Mouse (Mus musculus) midbrain, postnatal 0 days (tissue): ENCODE measurements around the gene 4921507P07Rik. TPM values are rescaled to one million over a fixed set of nuclear protein-coding genes. Genes with fewer than 3 reads are reported as not detected.

Experiments
- ATAC-seq: fragments of 200-750 bp; cut with Nextera tagmentation; 2 replicates; pipeline ENCODE4 v1.8.0; 2017; ENCODE audit warnings: moderate number of reproducible peaks, mild to moderate bottlenecking, moderate TSS enrichment, moderate library complexity; ENCODE audit not compliant: low FRiP score
- DNase-seq: peaks from one replicate; pipeline ENCODE4 v3.0.0-alpha.2; 2015; ENCODE audit warnings: low spot score
- H3K27ac ChIP-seq: fragments of 300-500 bp; sonication (generic); 2 replicates; pipeline ENCODE4 v1.5.1; 2014; ENCODE audit warnings: low read depth, mild to moderate bottlenecking, low read length, mixed read lengths
- H3K27me3 ChIP-seq: fragments of 300-500 bp; sonication (generic); 2 replicates; pipeline ENCODE4 v1.6.1; 2014; ENCODE audit warnings: low read length, control low read depth, mixed read lengths; ENCODE audit not compliant: insufficient read depth
- H3K36me3 ChIP-seq: fragments of 300-500 bp; sonication (generic); 2 replicates; pipeline ENCODE4 v1.6.1; 2014; ENCODE audit warnings: low read length, control low read depth, mixed read lengths; ENCODE audit not compliant: insufficient read depth
- H3K4me1 ChIP-seq: fragments of 300-500 bp; sonication (generic); 2 replicates; pipeline ENCODE4 v1.6.1; 2014; ENCODE audit warnings: mild to moderate bottlenecking, control low read depth, antibody characterized with exemption, low read length, mixed read lengths; ENCODE audit not compliant: insufficient read depth
- H3K4me2 ChIP-seq: fragments of 300-500 bp; sonication (generic); 2 replicates; pipeline ENCODE4 v1.6.1; 2014; ENCODE audit warnings: low read depth, mild to moderate bottlenecking, low read length, mixed read lengths; ENCODE audit not compliant: poor library complexity, severe bottlenecking
- H3K4me3 ChIP-seq: fragments of 300-500 bp; sonication (generic); 2 replicates; pipeline ENCODE4 v1.5.1; 2014; ENCODE audit warnings: low read depth, mild to moderate bottlenecking, low read length, moderate library complexity
- H3K9ac ChIP-seq: fragments of 300-500 bp; sonication (generic); replicated peaks from 2 replicates; pipeline ENCODE4 v1.6.1; 2014; ENCODE audit warnings: mild to moderate bottlenecking, low read length, moderate library complexity, mixed read lengths; ENCODE audit not compliant: poor library complexity, severe bottlenecking
- H3K9me3 ChIP-seq: fragments of 300-500 bp; sonication (generic); 2 replicates; pipeline ENCODE4 v1.6.1; 2016; ENCODE audit warnings: low read length, control low read depth
- CTCF ChIP-seq: IDR thresholded peaks from 2 replicates; pipeline ENCODE4 v1.5.1; 2016; ENCODE audit warnings: antibody characterized with exemption, mild to moderate bottlenecking
- WGBS: fragments of 180-500 bp; shearing (Covaris S2); extraction: QIAGEN DNeasy Blood & Tissue Kit; methylation state at CpG from one replicate; pipeline ENCODE4 v1.1.7; 2014; 5-methylcytosine and 5-hydroxymethylcytosine counted together
- polyA plus RNA-seq: library from polyadenylated mRNA; unstranded; fragments of >200 nt; fragmentation: Nextera tagmentation; extraction: Ambion mirVana; gene quantifications from 2 replicates; pipeline ENCODE4 v1.2.1, GENCODE M21; 2015
- total RNA-seq: library from RNA; depleted of rRNA; stranded (reverse); fragments of >200 nt; gene quantifications from 2 replicates; pipeline ENCODE4 v1.2.3, GENCODE M21; 2014

4921507P07Rik gene
- total and polyA plus RNA-seq, 2 experiments from 2014 or later, result 3.3 to 3.6 TPM

GRCm38 (mm10) chr6:50536461-50536892 lies 60.0 kb downstream of the 4921507P07Rik start:
- Histone ChIP-seq H3K9ac (no peak overlapping the region), H3K27ac (no peak overlapping the region), H3K4me3 (no peak overlapping the region), H3K36me3 (no peaks in the 10 kb centered on the region), H3K9me3 (no peaks in the 10 kb centered on the region), H3K4me1 (no peaks in the 10 kb centered on the region), H3K27me3 (no peaks in the 10 kb centered on the region), H3K4me2 (no peak overlapping the region)
- peak; percentile 98 for TF ChIP-seq CTCF
- 10% methylated on average over 7 of the region's 7 CpGs for WGBS
- ATAC-seq (peak; percentile 83), DNase-seq (peak; percentile 95)

GRCm38 (mm10) chr6:50535346-50535745 lies 61.1 kb downstream of the 4921507P07Rik start:
- Histone ChIP-seq H3K36me3 (no peaks in the 10 kb centered on the region), H3K9ac (no peak overlapping the region), H3K4me3 (no peak overlapping the region), H3K27me3 (no peaks in the 10 kb centered on the region), H3K4me1 (no peaks in the 10 kb centered on the region), H3K9me3 (no peaks in the 10 kb centered on the region), H3K27ac (no peak overlapping the region), H3K4me2 (no peak overlapping the region)
- DNase-seq (no peak), ATAC-seq (no peak)
- 89% methylated on average over 3 of the region's 3 CpGs for WGBS
- no peak for TF ChIP-seq CTCF

GRCm38 (mm10) chr6:50531920-50532319 lies 64.5 kb downstream of the 4921507P07Rik start:
- no peak for TF ChIP-seq CTCF
- no peak overlapping the region for H3K4me2 ChIP-seq
- H3K4me1 ChIP-seq, result no peaks in the 10 kb centered on the region
- DNase-seq, result peak; percentile 22
- H3K9me3 ChIP-seq, result no peaks in the 10 kb centered on the region
- no peak for ATAC-seq
- no peaks in the 10 kb centered on the region for H3K27me3 ChIP-seq
- no peak overlapping the region for H3K27ac ChIP-seq
- WGBS, result 70% methylated on average over 8 of the region's 8 CpGs
- no peak overlapping the region for H3K4me3 ChIP-seq
- H3K36me3 ChIP-seq, result no peaks in the 10 kb centered on the region
- no peak overlapping the region for H3K9ac ChIP-seq

- H3K36me3 ChIP-seq, result no peaks in the 10 kb centered on the region
- DNase-seq (no peak), ATAC-seq (no peak)
- no peak overlapping the region for H3K4me2 ChIP-seq
- no peak overlapping the region for H3K4me3 ChIP-seq
- 90% methylated on average over 3 of the region's 3 CpGs for WGBS
- H3K27ac ChIP-seq, result no peak overlapping the region
- no peaks in the 10 kb centered on the region for H3K27me3 ChIP-seq
- no peaks in the 10 kb centered on the region for H3K9me3 ChIP-seq
- no peak overlapping the region for H3K9ac ChIP-seq
- no peak for TF ChIP-seq CTCF
- H3K4me1 ChIP-seq, result no peaks in the 10 kb centered on the region
These were observed 65.4 kb downstream of the 4921507P07Rik start for GRCm38 (mm10) chr6:50531003-50531402.

- no peaks in the 10 kb centered on the region for H3K9me3 ChIP-seq
- no peak overlapping the region for H3K4me3 ChIP-seq
- no peaks in the 10 kb centered on the region for H3K27me3 ChIP-seq
- H3K9ac ChIP-seq, result no peak overlapping the region
- no peak for DNase-seq
- no peak for ATAC-seq
- no peak overlapping the region for H3K27ac ChIP-seq
- H3K36me3 ChIP-seq, result no peaks in the 10 kb centered on the region
- H3K4me1 ChIP-seq, result no peaks in the 10 kb centered on the region
- WGBS, result 91% methylated on average over 11 of the region's 11 CpGs
- H3K4me2 ChIP-seq, result no peak overlapping the region
- no peak for TF ChIP-seq CTCF
These were observed 67.2 kb downstream of the 4921507P07Rik start for GRCm38 (mm10) chr6:50529194-50529593.

- 75% methylated on average over 9 of the region's 9 CpGs for WGBS
- no peaks in the 10 kb centered on the region for H3K9me3 ChIP-seq
- no peak overlapping the region for H3K27ac ChIP-seq
- TF ChIP-seq CTCF, result no peak
- H3K9ac ChIP-seq, result no peak overlapping the region
- H3K4me1 ChIP-seq, result no peaks in the 10 kb centered on the region
- H3K36me3 ChIP-seq, result no peaks in the 10 kb centered on the region
- DNase-seq (no peak), ATAC-seq (no peak)
- no peak overlapping the region for H3K4me3 ChIP-seq
- H3K4me2 ChIP-seq, result no peak overlapping the region
- no peaks in the 10 kb centered on the region for H3K27me3 ChIP-seq
These were observed 69.0 kb downstream of the 4921507P07Rik start for GRCm38 (mm10) chr6:50527416-50527815.
